Mouse (Mus musculus): ENCODE results near the gene Bola3. TPM values are rescaled to one million over a fixed set of nuclear protein-coding genes. Genes with fewer than 3 reads are reported as not detected.

The Bola3 gene
- polyA plus RNA-seq, 1 experiment from 2014 or later = 156 TPM

GRCm38 (mm10) chr6:83381510-83382491 is 32.9 kb downstream of the Bola3 start:
- WGBS = 89% methylated on average over 10 of the region's 10 CpGs
- no peaks in the 10 kb centered on the region for H3K4me1 ChIP-seq
- DNase-seq (ENCODE audit: low spot score) = no peak
- H3K36me3 ChIP-seq = peaks cover 100% of the 10 kb centered on the region
- no peak overlapping the region for H3K27ac ChIP-seq (replicated peaks)
- no peaks in the 10 kb centered on the region for H3K27me3 ChIP-seq (ENCODE audit: low read depth, poor library complexity, severe bottlenecking)
- no peaks in the 10 kb centered on the region for H3K9me3 ChIP-seq (replicated peaks)
- H3K4me3 ChIP-seq = no peak overlapping the region

DNA sequence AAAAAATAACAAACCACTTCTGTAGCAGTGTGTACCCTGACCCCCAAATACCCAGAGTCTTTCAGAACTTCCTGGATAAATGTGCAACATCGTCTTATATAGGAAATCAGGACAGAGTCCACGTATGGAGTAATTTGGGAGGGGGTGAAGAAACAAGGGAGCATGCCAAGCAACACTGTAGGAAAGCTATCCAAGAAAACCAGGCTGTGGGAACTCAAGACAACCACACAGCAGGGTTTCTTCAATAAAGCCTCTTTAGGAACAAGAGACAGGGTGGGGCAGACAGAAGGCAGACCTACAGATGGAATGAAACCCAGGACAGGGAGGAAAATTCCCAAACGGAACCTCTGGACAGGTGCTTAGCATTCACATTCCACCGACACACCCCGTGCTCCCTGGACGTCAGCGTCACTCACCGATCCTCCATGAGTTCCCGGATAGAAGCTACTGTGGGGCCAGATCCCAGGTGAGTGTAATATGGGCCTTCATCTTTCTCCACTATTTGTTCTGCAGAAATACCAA is 36.7 kb downstream of the Bola3 start:
- 0 out of 2 replicates have a peak, but pooled peaks cover 3% of the 10 kb centered on the region for H3K4me1 ChIP-seq
- no peak overlapping the region for H3K4me3 ChIP-seq
- 97% methylated on average over 9 of the region's 9 CpGs for WGBS
- no peak for DNase-seq (ENCODE audit: low spot score)
- H3K27me3 ChIP-seq (ENCODE audit: low read depth, poor library complexity, severe bottlenecking) = no peaks in the 10 kb centered on the region
- H3K9me3 ChIP-seq (replicated peaks) = no peaks in the 10 kb centered on the region
- H3K27ac ChIP-seq (replicated peaks) = no peak overlapping the region
- H3K36me3 ChIP-seq = peaks cover 91% of the 10 kb centered on the region

DNA sequence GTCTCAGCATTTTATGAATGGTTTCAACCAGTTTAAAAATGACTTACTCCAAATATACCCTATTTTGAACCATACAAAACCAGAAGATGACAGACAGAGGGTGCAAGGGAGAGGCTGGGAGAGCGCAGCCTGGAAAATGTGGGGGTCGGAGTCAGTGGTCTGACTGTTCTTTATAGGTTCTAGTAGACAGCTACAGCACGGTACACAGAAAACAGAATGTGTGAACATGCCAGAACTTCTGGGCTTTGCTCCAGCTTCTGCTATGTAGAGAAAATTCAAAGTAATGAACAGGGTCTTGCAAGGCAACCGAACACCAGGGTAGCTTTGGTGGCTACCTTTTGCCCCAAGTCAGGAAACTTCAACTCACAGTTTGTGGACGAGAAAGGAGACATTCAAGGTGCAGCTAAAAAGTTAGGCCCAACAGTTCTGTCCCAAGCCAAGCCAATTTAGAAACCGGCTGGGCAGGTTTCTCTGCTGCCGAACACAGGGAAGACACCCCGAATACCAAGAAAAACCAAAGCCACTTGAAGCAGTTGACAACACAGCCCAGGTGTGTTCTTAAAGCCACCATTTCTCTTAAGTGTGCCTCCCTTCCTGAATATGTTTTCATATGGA is 43.3 kb downstream of the Bola3 start:
- Histone ChIP-seq H3K4me3 (no peak overlapping the region), H3K9me3 (replicated peaks) (no peaks in the 10 kb centered on the region), H3K27ac (replicated peaks) (no peak overlapping the region), H3K27me3 (ENCODE audit: low read depth, poor library complexity, severe bottlenecking) (no peaks in the 10 kb centered on the region), H3K36me3 (peaks cover 91% of the 10 kb centered on the region), H3K4me1 (0 out of 2 replicates have a peak, but pooled peaks cover 3% of the 10 kb centered on the region)
- 94% methylated on average over 8 of the region's 8 CpGs for WGBS
- DNase-seq (ENCODE audit: low spot score) = no peak

DNA sequence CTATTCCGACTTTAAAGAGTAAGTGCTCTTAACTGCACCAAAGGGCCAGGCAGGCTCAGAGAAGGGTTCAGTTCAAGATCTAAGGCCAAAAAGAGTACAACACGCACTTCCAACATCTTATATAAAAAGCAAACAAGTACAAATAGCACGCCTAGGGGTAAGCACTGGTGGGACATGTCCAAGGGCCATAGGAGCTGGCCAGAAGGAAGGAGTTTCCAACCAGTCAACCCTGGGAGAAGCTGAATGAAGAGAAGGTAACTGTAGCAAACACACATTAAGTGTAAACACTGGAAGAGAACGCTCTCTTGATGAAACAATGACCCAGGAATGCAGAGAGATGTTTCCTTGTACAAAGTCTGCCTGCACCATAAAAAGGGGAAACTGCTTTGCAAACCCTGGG is 45.2 kb downstream of the Bola3 start:
- H3K4me3 ChIP-seq = no peak overlapping the region
- DNase-seq (ENCODE audit: low spot score) = no peak
- no peaks in the 10 kb centered on the region for H3K4me1 ChIP-seq
- WGBS = 92% methylated on average over 4 of the region's 4 CpGs
- no peak overlapping the region for H3K27ac ChIP-seq (replicated peaks)
- H3K27me3 ChIP-seq (ENCODE audit: low read depth, poor library complexity, severe bottlenecking) = no peaks in the 10 kb centered on the region
- H3K9me3 ChIP-seq (replicated peaks) = no peaks in the 10 kb centered on the region
- peaks cover 92% of the 10 kb centered on the region for H3K36me3 ChIP-seq

DNA sequence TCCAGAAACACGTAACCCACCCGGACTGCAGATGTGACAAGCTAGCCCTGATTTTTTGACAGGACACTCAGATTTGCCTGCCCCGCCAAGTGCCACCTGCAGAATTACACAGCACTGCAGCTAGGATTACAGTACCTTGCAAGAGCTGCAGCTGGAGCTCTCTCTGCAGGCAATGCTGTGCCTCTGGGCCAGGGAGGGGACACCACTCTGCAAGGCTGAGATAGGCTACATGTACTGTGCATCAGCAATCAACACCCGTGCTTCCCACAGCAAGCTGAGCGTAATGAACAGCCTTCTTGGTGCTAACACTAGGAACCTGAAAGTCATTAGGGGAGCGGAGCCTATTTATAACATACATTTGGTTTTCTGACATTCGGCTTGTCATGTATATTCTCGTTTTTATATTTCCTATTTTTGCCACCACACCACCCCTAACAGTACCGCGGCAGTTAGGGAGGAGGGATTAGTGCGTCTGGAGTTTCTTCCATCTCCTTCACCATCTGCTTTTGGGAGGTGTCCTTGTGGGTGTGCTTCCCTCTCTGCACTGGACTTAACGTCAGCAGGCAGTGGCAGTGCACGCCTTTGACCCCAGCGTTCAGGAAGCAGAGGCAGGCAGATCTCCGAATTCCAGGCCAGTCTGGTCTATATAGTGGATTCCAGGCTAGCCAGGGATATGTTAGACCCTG is 46.7 kb downstream of the Bola3 start:
- Histone ChIP-seq H3K9me3 (replicated peaks) (no peaks in the 10 kb centered on the region), H3K27ac (replicated peaks) (no peak overlapping the region), H3K4me3 (no peak overlapping the region), H3K4me1 (no peaks in the 10 kb centered on the region), H3K36me3 (peaks cover 100% of the 10 kb centered on the region), H3K27me3 (ENCODE audit: low read depth, poor library complexity, severe bottlenecking) (no peaks in the 10 kb centered on the region)
- no peak for DNase-seq (ENCODE audit: low spot score)
- 96% methylated on average over 15 of the region's 15 CpGs for WGBS

GRCm38 (mm10) chr6:83396711-83397110 is 47.8 kb downstream of the Bola3 start:
- DNase-seq (ENCODE audit: low spot score) = no peak
- peaks cover 100% of the 10 kb centered on the region for H3K36me3 ChIP-seq
- H3K4me1 ChIP-seq = no peaks in the 10 kb centered on the region
- H3K4me3 ChIP-seq = no peak overlapping the region
- H3K27me3 ChIP-seq (ENCODE audit: low read depth, poor library complexity, severe bottlenecking) = no peaks in the 10 kb centered on the region
- H3K9me3 ChIP-seq (replicated peaks) = no peaks in the 10 kb centered on the region
- no peak overlapping the region for H3K27ac ChIP-seq (replicated peaks)
- WGBS = 94% methylated on average over 2 of the region's 2 CpGs

- Histone ChIP-seq H3K36me3 (peaks cover 100% of the 10 kb centered on the region), H3K27ac (replicated peaks) (no peak overlapping the region), H3K9me3 (replicated peaks) (no peaks in the 10 kb centered on the region), H3K4me1 (no peaks in the 10 kb centered on the region), H3K4me3 (no peak overlapping the region), H3K27me3 (ENCODE audit: low read depth, poor library complexity, severe bottlenecking) (no peaks in the 10 kb centered on the region)
- DNase-seq (ENCODE audit: low spot score) = no peak
- WGBS = 89% methylated on average over 8 of the region's 8 CpGs
Measured at GRCm38 (mm10) chr6:83397728-83398127, 48.8 kb downstream of the Bola3 start.

DNA sequence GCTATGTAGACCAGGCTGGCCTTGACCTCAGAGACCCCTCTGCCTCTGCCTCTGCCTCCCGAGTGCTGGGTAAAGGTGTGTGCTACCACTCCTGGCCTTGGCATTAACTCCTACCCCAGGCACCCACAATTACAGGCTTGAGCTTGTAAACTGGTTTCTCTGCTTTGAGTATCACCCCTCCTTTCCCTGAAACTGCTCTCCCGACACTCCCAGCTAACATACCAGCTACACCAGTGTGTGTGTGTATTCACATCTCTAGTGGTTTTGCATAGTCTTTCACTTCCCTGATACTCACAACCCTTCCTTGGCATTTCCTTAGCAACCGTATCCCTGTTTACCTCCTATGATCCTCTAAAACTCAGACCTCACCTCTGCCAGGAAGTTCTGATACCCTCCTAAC is 50.8 kb downstream of the Bola3 start:
- H3K9me3 ChIP-seq (replicated peaks) = no peaks in the 10 kb centered on the region
- H3K27ac ChIP-seq (replicated peaks) = no peak overlapping the region
- H3K27me3 ChIP-seq (ENCODE audit: low read depth, poor library complexity, severe bottlenecking) = no peaks in the 10 kb centered on the region
- no peaks in the 10 kb centered on the region for H3K4me1 ChIP-seq
- peaks cover 100% of the 10 kb centered on the region for H3K36me3 ChIP-seq
- 85% methylated on average over 3 of the region's 3 CpGs for WGBS
- no peak overlapping the region for H3K4me3 ChIP-seq
- DNase-seq (ENCODE audit: low spot score) = no peak

GRCm38 (mm10) chr6:83403481-83403880 is 54.5 kb downstream of the Bola3 start:
- 97% methylated on average over 8 of the region's 8 CpGs for WGBS
- DNase-seq (ENCODE audit: low spot score) = no peak
- no peaks in the 10 kb centered on the region for H3K9me3 ChIP-seq (replicated peaks)
- peaks cover 99% of the 10 kb centered on the region for H3K36me3 ChIP-seq
- no peaks in the 10 kb centered on the region for H3K27me3 ChIP-seq (ENCODE audit: low read depth, poor library complexity, severe bottlenecking)
- no peaks in the 10 kb centered on the region for H3K4me1 ChIP-seq
- H3K4me3 ChIP-seq = no peak overlapping the region
- no peak overlapping the region for H3K27ac ChIP-seq (replicated peaks)

GRCm38 (mm10) chr6:83404571-83404970 is 55.6 kb downstream of the Bola3 start:
- Histone ChIP-seq H3K9me3 (replicated peaks) (no peaks in the 10 kb centered on the region), H3K4me3 (no peak overlapping the region), H3K4me1 (no peaks in the 10 kb centered on the region), H3K27me3 (ENCODE audit: low read depth, poor library complexity, severe bottlenecking) (no peaks in the 10 kb centered on the region), H3K27ac (replicated peaks) (no peak overlapping the region), H3K36me3 (peaks cover 97% of the 10 kb centered on the region)
- 96% methylated on average over 13 of the region's 13 CpGs for WGBS
- no peak for DNase-seq (ENCODE audit: low spot score)

DNA sequence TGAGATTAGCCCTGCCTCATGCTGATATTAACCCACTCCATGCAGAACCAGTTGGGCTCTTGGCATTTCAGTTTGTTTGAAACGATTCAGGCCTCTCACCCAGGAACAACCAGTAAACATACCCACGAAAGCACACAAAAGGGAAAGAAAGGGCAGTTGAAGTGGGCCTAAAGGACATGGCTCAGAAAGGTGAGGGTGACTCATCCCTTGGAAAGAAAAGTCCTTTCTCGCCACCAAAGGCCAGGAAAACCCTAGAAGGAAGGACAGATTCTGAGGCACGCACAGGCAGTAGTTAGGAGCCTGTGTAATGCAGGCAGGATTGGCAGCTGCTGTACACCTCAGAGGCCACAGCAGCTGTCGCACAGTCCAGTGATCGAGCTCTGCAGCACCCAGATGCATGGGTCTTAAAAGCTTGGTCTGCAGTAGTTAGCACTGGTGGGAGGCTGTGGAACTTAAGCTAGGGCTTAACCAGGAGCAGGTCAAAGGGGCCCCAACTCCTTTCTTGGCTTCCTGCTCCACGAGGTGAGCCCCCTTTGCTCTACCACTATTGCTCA is 56.6 kb downstream of the Bola3 start:
- peaks cover 90% of the 10 kb centered on the region for H3K36me3 ChIP-seq
- no peak for DNase-seq (ENCODE audit: low spot score)
- no peak overlapping the region for H3K27ac ChIP-seq (replicated peaks)
- WGBS = 91% methylated on average over 7 of the region's 7 CpGs
- H3K4me1 ChIP-seq = peaks cover 7% of the 10 kb centered on the region
- no peak overlapping the region for H3K4me3 ChIP-seq
- no peaks in the 10 kb centered on the region for H3K27me3 ChIP-seq (ENCODE audit: low read depth, poor library complexity, severe bottlenecking)
- H3K9me3 ChIP-seq (replicated peaks) = no peaks in the 10 kb centered on the region

- no peak for DNase-seq (ENCODE audit: low spot score)
- peaks cover 82% of the 10 kb centered on the region for H3K36me3 ChIP-seq
- H3K27me3 ChIP-seq (ENCODE audit: low read depth, poor library complexity, severe bottlenecking) = no peaks in the 10 kb centered on the region
- WGBS = 92% methylated on average over 9 of the region's 9 CpGs
- H3K27ac ChIP-seq (replicated peaks) = no peak overlapping the region
- H3K4me1 ChIP-seq = peaks cover 36% of the 10 kb centered on the region
- no peak overlapping the region for H3K4me3 ChIP-seq
- H3K9me3 ChIP-seq (replicated peaks) = no peaks in the 10 kb centered on the region
Measured at GRCm38 (mm10) chr6:83408510-83408909, 59.6 kb downstream of the Bola3 start.
